ENCODE assay signal across 7 mouse cellular contexts in the genomic region with DNA sequence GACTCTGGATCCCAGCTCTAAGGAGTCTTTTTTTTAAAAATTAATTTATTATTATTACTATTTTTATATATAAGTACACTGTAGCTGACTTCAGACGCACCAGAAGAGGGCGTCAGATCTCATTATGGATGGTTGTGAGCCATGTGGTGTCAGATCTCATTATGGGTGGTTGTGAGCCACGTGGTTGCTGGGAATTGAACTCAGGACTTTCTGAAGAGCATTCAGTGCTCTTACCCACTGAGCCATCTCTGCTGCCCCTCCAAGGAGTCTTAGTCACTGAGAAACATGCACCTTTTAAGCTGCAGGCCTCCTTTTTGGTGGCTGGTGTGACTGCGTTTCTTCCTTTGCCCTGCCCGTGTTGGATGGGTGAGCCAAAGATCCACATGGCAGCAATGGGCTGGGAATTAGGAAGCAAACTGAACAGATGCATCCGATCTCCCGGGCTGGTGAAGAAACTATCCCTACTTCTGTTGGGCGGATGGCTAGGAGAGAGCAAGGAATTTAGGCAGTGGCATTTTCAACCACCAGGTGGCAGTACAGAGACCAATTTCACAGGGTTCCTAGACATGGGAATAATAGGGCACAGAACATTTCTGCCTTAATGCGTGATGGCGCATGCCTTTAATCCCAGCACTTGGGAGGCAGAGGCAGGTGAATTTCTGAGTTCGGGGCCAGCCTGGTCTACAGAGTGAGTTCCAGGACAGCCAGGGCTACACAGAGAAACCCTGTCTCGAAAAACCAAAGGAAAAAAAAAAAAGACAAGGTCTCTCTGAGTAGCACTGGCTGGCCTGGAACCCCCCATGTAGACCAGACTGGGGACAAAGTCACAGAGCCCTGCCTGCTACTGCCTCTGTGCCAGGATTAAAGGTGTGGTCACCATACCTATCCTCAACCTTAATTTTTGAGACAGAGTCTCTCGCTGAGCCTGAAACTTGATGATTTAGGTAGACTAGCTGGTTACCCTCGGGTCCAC. TPM values are rescaled to one million over a fixed set of nuclear protein-coding genes. Genes with fewer than 3 reads are reported as not detected.
DNase-seq lines count a peak whose midpoint lies in the region; ATAC-seq lines count a peak whose summit lies in the region.

No protein-coding gene starts in this region.

- H3K9me3 ChIP-seq in megakaryocyte, embryonic 14.5 days, result no peaks in the 10 kb centered on the region

- DNase-seq in cerebellum, adult 9-11 months, result peak; percentile 85
- DNase-seq in gastrocnemius, adult 18-20 months (ENCODE audit: low spot score), result peak; percentile 93
- peak; percentile 75 to 85 for DNase-seq in left cerebral cortex, adult 8-10 months (ENCODE audit: low spot score in 2 of 2)
- DNase-seq in spleen, adult 12 weeks (ENCODE audit: low spot score), result peak; percentile 75

- peaks cover 9% of the 10 kb centered on the region for H3K27me3 ChIP-seq in megakaryocyte, embryonic 14.5 days (replicated peaks)

- ATAC-seq in activated CD4-positive, CD25-positive, alpha-beta regulatory T cell, adult 4 months, result peak; percentile 45
- peak; percentile 34 for ATAC-seq in inflammation-experienced regulatory T-cells, adult 6 months

- no peaks in the 10 kb centered on the region for H3K36me3 ChIP-seq in megakaryocyte, embryonic 14.5 days (replicated peaks; ENCODE audit: low read length)

- peak overlapping the region; percentile 59 for H3K4me3 ChIP-seq in megakaryocyte, embryonic 14.5 days (replicated peaks)

- H3K4me1 ChIP-seq in megakaryocyte, embryonic 14.5 days, result peaks cover 18% of the 10 kb centered on the region

RNA-seq across cellular contexts. Expression of gene Wipf2, which starts 4.4 kb away (rescaled TPM):
- polyA plus RNA-seq in activated CD4-positive, CD25-positive, alpha-beta regulatory T cell, adult 4 months (2017; shearing (Covaris generic)), result 10 to 100 TPM; 10.9 to 12.3 TPM
- total RNA-seq in gastrocnemius, adult 18-20 months (2021), result 1 to 10 TPM; 5.5 to 5.7 TPM
- polyA plus RNA-seq in inflammation-experienced regulatory T-cells, adult 6 months (2017; shearing (Covaris generic)), result 10 to 100 TPM; 10.4 to 15.1 (median 14.2) TPM
- 10 to 100 TPM; 74.0 to 84.5 (median 81.5) TPM for total RNA-seq in left cerebral cortex, adult 8-10 months (2022)
- 7.3 and 10.6 TPM in 2 replicates for polyA plus RNA-seq in megakaryocyte, embryonic 14.5 days (2012; ENCODE audit: insufficient read depth, low replicate concordance)

RNA-seq across cellular contexts. Expression of gene Rapgefl1, which starts 22.5 kb away (rescaled TPM):
- under 1 TPM in 1 of 2 experiments, not detected in 1; 0.15 TPM for polyA plus RNA-seq in activated CD4-positive, CD25-positive, alpha-beta regulatory T cell, adult 4 months (2017; shearing (Covaris generic))
- total RNA-seq in gastrocnemius, adult 18-20 months (2021), result under 1 TPM; 0.09 to 0.14 TPM
- polyA plus RNA-seq in inflammation-experienced regulatory T-cells, adult 6 months (2017; shearing (Covaris generic)), result under 1 TPM in 2 of 3 experiments, not detected in 1; 0.32 to 0.63 TPM
- total RNA-seq in left cerebral cortex, adult 8-10 months (2022), result 100 to 1,000 TPM; 130 to 140 (median 139) TPM
- polyA plus RNA-seq in megakaryocyte, embryonic 14.5 days (2012; ENCODE audit: insufficient read depth, low replicate concordance), result 0.29 TPM in 1 of 2 replicates, not detected in the other

RNA-seq across cellular contexts. Expression of gene Cdc6, which starts 48.6 kb away (rescaled TPM):
- 10 to 100 TPM; 10.1 to 17.7 TPM for polyA plus RNA-seq in activated CD4-positive, CD25-positive, alpha-beta regulatory T cell, adult 4 months (2017; shearing (Covaris generic))
- under 1 TPM; 0.09 to 0.26 TPM for total RNA-seq in gastrocnemius, adult 18-20 months (2021)
- polyA plus RNA-seq in inflammation-experienced regulatory T-cells, adult 6 months (2017; shearing (Covaris generic)), result 10 to 100 TPM in 1 of 3 experiments, 1 to 10 TPM in 2; 5.1 to 40.6 (median 5.2) TPM
- under 1 TPM; 0.15 to 0.91 (median 0.25) TPM for total RNA-seq in left cerebral cortex, adult 8-10 months (2022)
- 0.44 TPM in 1 of 2 replicates, not detected in the other for polyA plus RNA-seq in megakaryocyte, embryonic 14.5 days (2012; ENCODE audit: insufficient read depth, low replicate concordance)

RNA-seq across cellular contexts. Expression of gene Casc3, which starts 54.3 kb away (rescaled TPM):
- 10 to 100 TPM; 10.6 to 11.2 TPM for polyA plus RNA-seq in activated CD4-positive, CD25-positive, alpha-beta regulatory T cell, adult 4 months (2017; shearing (Covaris generic))
- 10 to 100 TPM; 14.0 to 15.6 TPM for total RNA-seq in gastrocnemius, adult 18-20 months (2021)
- polyA plus RNA-seq in inflammation-experienced regulatory T-cells, adult 6 months (2017; shearing (Covaris generic)), result 10 to 100 TPM in 2 of 3 experiments, 1 to 10 TPM in 1; 8.7 to 14.8 (median 11.6) TPM
- total RNA-seq in left cerebral cortex, adult 8-10 months (2022), result 10 to 100 TPM; 53.6 to 57.8 (median 54.1) TPM
- 10.6 and 13.2 TPM in 2 replicates for polyA plus RNA-seq in megakaryocyte, embryonic 14.5 days (2012; ENCODE audit: insufficient read depth, low replicate concordance)

Comparison
In these comparisons a context has a peak if more than half of its experiments do, and no peak if none do; other contexts are left out.
1. Peak in every context shown above with its lines: DNase-seq, ATAC-seq and H3K4me3 ChIP-seq.